Mouse (Mus musculus) limb, embryonic 15.5 days (tissue): ENCODE data around the gene Entpd8. TPM values are rescaled to one million over a fixed set of nuclear protein-coding genes. Genes with fewer than 3 reads are reported as not detected.

Source experiments
- ATAC-seq: fragments of 200-750 bp; cut with Nextera tagmentation; 2 replicates; pipeline ENCODE4 v1.8.0; 2017; ENCODE audit warnings: low read depth, moderate TSS enrichment; ENCODE audit not compliant: insufficient number of reproducible peaks, low FRiP score, low TSS enrichment
- H3K27ac ChIP-seq: fragments of 300-500 bp; sonication (generic); 2 replicates; pipeline ENCODE4 v1.5.1; 2015; ENCODE audit warnings: moderate library complexity, mild to moderate bottlenecking, inconsistent platforms
- H3K27me3 ChIP-seq: fragments of 300-500 bp; sonication (generic); 2 replicates; pipeline ENCODE4 v1.6.1; 2015; ENCODE audit warnings: inconsistent platforms
- H3K36me3 ChIP-seq: fragments of 300-500 bp; sonication (generic); 2 replicates; pipeline ENCODE4 v1.6.1; 2015; ENCODE audit warnings: inconsistent platforms
- H3K4me1 ChIP-seq: fragments of 300-500 bp; sonication (generic); 2 replicates; pipeline ENCODE4 v1.6.1; 2015; ENCODE audit warnings: inconsistent platforms
- H3K4me2 ChIP-seq: fragments of 300-500 bp; sonication (generic); 2 replicates; pipeline ENCODE4 v1.6.1; 2015; ENCODE audit warnings: mild to moderate bottlenecking, inconsistent platforms
- H3K4me3 ChIP-seq: fragments of 300-500 bp; sonication (generic); 2 replicates; pipeline ENCODE4 v1.5.1; 2015; ENCODE audit warnings: mild to moderate bottlenecking, inconsistent platforms
- H3K9ac ChIP-seq: fragments of 300-500 bp; sonication (generic); 2 replicates; pipeline ENCODE4 v1.6.1; 2015; ENCODE audit warnings: inconsistent platforms
- H3K9me3 ChIP-seq: fragments of 300-500 bp; sonication (generic); 2 replicates; pipeline ENCODE4 v1.6.1; 2016; ENCODE audit warnings: inconsistent platforms
- WGBS: fragments of 180-500 bp; shearing (Covaris S2); methylation state at CpG from one replicate; pipeline ENCODE4 v1.1.7; 2015; 5-methylcytosine and 5-hydroxymethylcytosine counted together
- polyA plus RNA-seq: library from polyadenylated mRNA; unstranded; fragments of >200 nt; fragmentation: Nextera tagmentation; extraction: Ambion mirVana; gene quantifications from 2 replicates; pipeline ENCODE4 v1.2.1, GENCODE M21; 2015

Gene Entpd8
- polyA plus RNA-seq, result not detected in 2 replicates

DNA sequence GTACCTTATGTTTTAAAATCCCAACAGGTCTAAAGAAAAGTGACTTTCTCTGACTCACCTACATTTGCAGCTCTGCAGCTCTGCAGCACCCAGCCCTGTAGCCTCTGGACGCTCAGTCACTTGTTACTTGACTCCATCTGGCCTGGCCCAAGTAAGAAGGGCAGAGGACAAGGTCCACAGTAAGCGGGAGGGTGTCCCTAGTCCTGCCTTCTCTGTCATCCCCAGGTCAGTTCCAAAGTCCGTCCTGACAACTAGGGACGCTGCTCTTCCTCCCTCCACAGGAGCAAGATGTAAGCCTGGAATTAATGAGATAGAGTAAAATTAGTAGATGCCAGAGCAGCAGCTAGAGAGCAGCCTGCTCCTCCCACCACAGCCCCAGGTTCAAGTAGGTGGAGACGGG lies at the start of gene Entpd8:
Gene Entpd8, plus strand, starts transcription at position 229 of the 400 bp plus-strand sequence.
- 44% methylated on average over 5 of the region's 5 CpGs for WGBS
- Histone ChIP-seq H3K27me3 (no peaks in the 10 kb centered on the region; the same call in 1 of the 2 replicates), H3K9me3 (no peaks in the 10 kb centered on the region)

DNA sequence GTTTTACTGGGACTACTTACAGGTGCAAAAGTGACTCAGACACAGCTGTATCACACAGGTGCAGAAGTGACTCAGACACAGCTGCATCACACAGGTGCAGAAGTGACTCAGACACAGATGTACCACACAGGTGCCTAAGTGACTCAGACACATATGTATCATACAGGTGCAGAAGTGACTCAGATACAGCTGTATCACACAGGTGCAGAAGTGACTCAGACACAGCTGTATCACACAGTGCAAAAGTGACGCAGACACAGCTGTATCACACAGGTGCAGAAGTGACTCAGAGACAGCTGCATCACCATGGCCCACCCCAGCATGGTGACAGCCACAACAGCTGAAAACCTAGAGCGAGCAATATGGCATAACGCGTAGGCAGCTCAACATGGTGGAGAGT lies 45.1 kb upstream of the Entpd8 start:
- no peak overlapping the region for H3K4me3 ChIP-seq
- no peak overlapping the region for H3K27ac ChIP-seq
- H3K4me2 ChIP-seq, result no peak overlapping the region

More for the DNA sequence above, at the start of gene Entpd8:
- H3K27ac ChIP-seq, result no peak within 1 kb of the TSS
- H3K9ac ChIP-seq, result no peak within 1 kb of the TSS
- H3K4me1 ChIP-seq, result no peaks in the 10 kb centered on the region
- H3K36me3 ChIP-seq, result no peaks in the 10 kb centered on the region
- H3K4me2 ChIP-seq, result no peak within 1 kb of the TSS
- no peak within 1 kb of the TSS for H3K4me3 ChIP-seq
- no peak for ATAC-seq

DNA sequence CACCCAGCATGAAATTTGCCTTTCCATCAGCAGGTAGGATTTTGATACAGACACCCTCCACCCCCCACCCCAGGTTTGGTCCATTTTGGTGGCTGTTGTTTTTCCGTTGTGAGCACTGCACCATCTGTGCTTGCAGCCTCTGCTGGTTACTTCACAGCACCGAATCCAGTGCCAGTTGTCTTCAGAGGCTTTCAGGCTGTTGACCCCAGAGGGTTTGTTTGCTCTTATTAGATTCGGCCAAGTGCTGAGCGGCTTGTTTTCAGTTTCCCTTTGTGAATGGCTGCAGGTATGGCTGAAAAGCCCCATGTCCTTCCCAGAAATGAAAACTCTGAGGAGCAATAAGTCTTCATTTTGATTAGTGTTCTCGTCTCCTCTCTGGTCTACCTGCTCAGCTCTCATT lies 40.0 kb upstream of the Entpd8 start:
- Histone ChIP-seq H3K27ac (no peak overlapping the region), H3K4me2 (no peak overlapping the region), H3K9ac (no peak overlapping the region), H3K36me3 (no peaks in the 10 kb centered on the region; the same call in 1 of the 2 replicates), H3K9me3 (no peaks in the 10 kb centered on the region), H3K27me3 (no peaks in the 10 kb centered on the region), H3K4me3 (no peak overlapping the region), H3K4me1 (no peaks in the 10 kb centered on the region)
- WGBS, result 77% methylated on average over 5 of the region's 5 CpGs
- ATAC-seq, result no peak

More for the DNA sequence above, 45.1 kb upstream of the Entpd8 start:
- Histone ChIP-seq H3K9me3 (no peaks in the 10 kb centered on the region), H3K36me3 (no peaks in the 10 kb centered on the region), H3K27me3 (no peaks in the 10 kb centered on the region), H3K9ac (no peak overlapping the region), H3K4me1 (no peaks in the 10 kb centered on the region)
- ATAC-seq, result no peak
- 90% methylated on average over 4 of the region's 4 CpGs for WGBS

DNA sequence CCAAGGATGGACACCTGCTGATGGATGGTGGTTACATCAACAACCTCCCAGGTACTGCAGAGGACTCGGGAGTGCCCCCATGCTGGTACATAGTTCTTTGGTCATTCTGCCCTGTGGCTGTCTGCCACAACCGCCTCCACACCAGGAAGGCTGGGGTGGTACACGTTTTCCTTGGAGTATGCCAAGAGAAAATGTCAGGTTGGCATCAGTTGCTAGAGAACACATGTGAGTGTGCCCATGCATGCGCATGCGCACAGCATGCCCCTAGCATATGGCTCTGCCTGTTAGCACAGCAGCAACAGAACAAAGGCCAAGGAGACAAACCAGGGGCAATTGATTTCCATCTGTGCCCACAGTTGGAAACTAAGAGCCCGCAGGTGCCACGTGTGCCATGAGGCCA lies 29.2 kb upstream of the Entpd8 start:
- Histone ChIP-seq H3K4me1 (peaks cover 12% of the 10 kb centered on the region), H3K9ac (no peak overlapping the region), H3K27ac (no peak overlapping the region), H3K9me3 (no peaks in the 10 kb centered on the region), H3K36me3 (0 out of 2 replicates have a peak, but pooled peaks cover 3% of the 10 kb centered on the region), H3K27me3 (no peaks in the 10 kb centered on the region), H3K4me2 (no peak overlapping the region), H3K4me3 (no peak overlapping the region)
- 90% methylated on average over 7 of the region's 7 CpGs for WGBS
- ATAC-seq, result no peak

DNA sequence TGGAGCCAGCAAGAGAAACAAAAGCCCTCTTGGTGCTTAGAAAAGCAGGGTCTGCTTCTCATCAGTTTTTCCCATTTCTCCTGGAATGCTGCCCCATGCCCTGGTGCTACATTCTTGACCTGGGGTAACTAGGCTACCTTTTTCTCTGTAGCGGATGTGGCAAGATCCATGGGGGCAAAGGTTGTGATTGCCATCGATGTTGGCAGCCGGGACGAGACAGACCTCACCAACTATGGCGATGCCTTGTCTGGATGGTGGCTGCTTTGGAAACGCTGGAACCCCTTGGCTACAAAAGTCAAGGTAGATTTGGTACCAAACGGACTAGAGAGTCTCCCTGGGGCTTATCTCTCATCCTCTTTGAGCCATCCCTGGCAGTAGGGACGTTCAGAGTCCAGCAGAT lies 28.7 kb upstream of the Entpd8 start:
- Histone ChIP-seq H3K4me1 (peaks cover 12% of the 10 kb centered on the region), H3K36me3 (peaks cover 7% of the 10 kb centered on the region; the same call in 1 of the 2 replicates), H3K9me3 (no peaks in the 10 kb centered on the region), H3K27me3 (no peaks in the 10 kb centered on the region), H3K9ac (no peak overlapping the region), H3K4me3 (no peak overlapping the region), H3K27ac (no peak overlapping the region), H3K4me2 (no peak overlapping the region)
- 85% methylated on average over 8 of the region's 8 CpGs for WGBS
- ATAC-seq, result no peak

DNA sequence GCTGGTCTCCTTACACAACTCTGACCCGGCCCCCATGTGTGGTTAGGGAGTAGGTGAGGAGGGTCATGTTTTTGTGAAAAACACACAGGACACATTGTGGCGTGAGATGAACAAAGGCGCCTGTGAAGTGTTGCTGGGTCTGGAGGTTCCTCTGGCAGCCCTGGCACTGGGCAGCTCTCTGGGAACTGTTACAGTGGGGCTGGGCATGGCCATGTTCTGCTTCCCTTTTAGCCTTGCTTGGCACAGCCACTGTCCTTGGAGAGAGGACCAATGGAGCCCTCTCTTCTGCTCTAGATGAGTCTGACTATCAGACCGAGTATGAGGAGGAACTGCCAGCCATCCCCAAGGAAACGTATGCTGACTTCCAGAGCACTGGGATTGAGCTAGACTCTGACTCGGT lies 27.0 kb upstream of the Entpd8 start:
- peaks cover 21% of the 10 kb centered on the region for H3K36me3 ChIP-seq
- peaks cover 12% of the 10 kb centered on the region for H3K4me1 ChIP-seq
- H3K9ac ChIP-seq, result no peak overlapping the region
- H3K4me3 ChIP-seq, result no peak overlapping the region
- no peak for ATAC-seq
- H3K27me3 ChIP-seq, result no peaks in the 10 kb centered on the region
- H3K4me2 ChIP-seq, result no peak overlapping the region
- no peaks in the 10 kb centered on the region for H3K9me3 ChIP-seq
- no peak overlapping the region for H3K27ac ChIP-seq
- WGBS, result 92% methylated on average over 6 of the region's 6 CpGs

DNA sequence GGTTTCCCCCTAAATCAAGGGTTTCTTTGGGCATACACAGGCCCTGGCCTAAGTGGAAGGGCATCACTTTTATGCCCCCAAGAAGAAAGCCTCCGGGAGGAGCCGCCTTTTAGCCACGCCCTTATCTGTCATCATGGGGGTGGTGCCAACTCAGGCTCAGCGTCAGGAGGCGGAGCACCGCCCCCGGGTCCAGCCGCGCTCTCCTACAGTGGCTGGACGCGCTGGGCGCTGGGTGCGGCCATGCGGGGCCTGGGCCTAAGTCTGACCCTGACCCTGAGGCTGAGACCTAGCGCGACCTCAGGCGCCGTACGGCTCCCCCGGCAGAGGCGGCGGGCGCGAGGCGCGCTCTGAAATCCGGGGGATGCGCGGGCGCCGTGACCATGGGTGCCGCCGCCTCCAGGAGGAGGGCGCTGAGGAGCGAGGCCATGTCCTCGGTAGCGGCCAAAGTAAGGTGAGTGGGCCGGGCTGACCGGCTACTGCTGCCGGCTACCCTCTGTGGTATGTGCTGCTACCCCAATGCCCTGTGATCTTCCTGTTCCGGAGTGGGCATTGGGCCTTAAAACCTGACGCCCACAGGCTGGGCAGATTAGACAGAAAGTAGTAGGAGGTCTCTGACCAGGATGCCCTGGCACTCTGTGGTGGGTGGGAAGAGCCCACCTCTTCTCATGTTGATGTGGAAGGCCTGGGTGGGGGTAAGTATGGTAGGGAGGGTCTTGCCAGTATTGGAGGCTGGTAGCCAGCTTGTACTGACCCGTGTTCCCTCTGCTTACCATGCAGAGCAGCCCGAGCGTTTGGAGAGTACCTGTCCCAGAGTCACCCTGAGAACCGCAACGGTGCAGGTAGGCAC lies 25.7 kb upstream of the Entpd8 start, which contains the start of gene Nsmf:
Gene Nsmf, plus strand, starts transcription at position 135 of the 847 bp plus-strand sequence.
- Histone ChIP-seq H3K4me2 (peak within 1 kb of the TSS; percentile 78), H3K36me3 (peaks cover 30% of the 10 kb centered on the region), H3K9ac (peak within 1 kb of the TSS; percentile 69), H3K27me3 (no peaks in the 10 kb centered on the region), H3K9me3 (no peaks in the 10 kb centered on the region), H3K4me3 (peak within 1 kb of the TSS; percentile 80), H3K4me1 (peaks cover 12% of the 10 kb centered on the region), H3K27ac (no peak within 1 kb of the TSS)
- 3% methylated on average over 47 of the region's 47 CpGs for WGBS
- peak; percentile 78 for ATAC-seq

DNA sequence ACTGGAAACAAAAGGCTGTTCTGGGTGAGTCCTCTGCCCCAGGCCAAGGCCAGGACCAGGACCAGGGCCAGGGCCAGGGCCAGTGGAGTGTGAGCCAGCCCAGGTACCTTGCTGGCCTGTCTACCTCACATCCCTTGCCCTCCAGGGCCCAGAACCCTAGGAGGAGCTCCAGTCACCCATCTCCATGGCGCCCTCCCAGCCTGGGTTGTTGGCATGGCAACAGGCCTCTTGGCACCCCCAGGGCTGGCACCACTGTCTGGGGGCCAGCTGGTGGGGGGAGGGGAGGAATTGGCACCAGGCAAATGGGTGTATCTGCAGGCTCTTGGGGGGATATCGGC lies 25.1 kb upstream of the Entpd8 start:
- H3K36me3 ChIP-seq, result peaks cover 36% of the 10 kb centered on the region
- H3K9me3 ChIP-seq, result no peaks in the 10 kb centered on the region
- no peaks in the 10 kb centered on the region for H3K27me3 ChIP-seq
- H3K9ac ChIP-seq, result peak overlapping the region; percentile 69
- peak overlapping the region; percentile 80 for H3K4me3 ChIP-seq
- no peak overlapping the region for H3K27ac ChIP-seq
- peaks cover 12% of the 10 kb centered on the region for H3K4me1 ChIP-seq
- no peak for ATAC-seq
- peak overlapping the region; percentile 78 for H3K4me2 ChIP-seq
- 62% methylated on average over 2 of the region's 2 CpGs for WGBS

DNA sequence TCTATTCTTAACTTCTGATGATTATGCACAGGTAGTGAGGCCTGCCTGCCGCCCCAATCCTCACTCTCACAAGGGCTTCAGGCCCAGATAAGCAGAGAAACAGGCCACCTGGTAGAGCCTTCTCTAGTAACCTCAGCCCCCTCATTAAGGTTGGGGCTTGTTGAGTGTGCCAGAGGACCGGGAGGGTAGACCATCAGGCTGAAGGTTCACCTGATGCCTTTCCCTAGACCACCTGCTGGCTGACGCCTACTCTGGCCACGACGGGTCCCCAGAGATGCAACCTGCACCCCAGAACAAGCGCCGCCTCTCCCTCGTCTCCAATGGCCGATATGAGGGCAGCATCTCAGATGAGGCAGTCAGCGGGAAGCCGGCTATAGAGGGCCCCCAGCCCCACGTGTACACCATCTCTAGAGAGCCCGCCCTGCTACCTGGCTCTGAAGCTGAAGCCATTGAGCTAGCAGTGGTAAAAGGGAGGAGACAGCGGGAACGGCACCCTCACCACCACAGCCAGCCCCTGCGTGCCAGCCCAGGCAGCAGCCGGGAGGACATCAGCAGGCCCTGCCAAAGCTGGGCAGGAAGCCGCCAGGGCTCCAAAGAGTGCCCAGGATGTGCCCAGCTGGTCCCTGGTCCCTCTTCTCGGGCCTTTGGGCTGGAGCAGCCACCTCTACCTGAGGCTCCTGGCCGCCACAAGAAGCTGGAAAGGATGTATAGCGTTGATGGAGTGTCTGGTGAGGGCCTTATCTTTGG lies 24.5 kb upstream of the Entpd8 start:
- no peaks in the 10 kb centered on the region for H3K9me3 ChIP-seq
- H3K4me1 ChIP-seq, result peaks cover 12% of the 10 kb centered on the region
- no peak for ATAC-seq
- WGBS, result 91% methylated on average over 21 of the region's 21 CpGs
- H3K4me3 ChIP-seq, result peak overlapping the region; percentile 80
- H3K27me3 ChIP-seq, result no peaks in the 10 kb centered on the region
- no peak overlapping the region for H3K27ac ChIP-seq
- peaks cover 41% of the 10 kb centered on the region for H3K36me3 ChIP-seq
- peak overlapping the region; percentile 78 for H3K4me2 ChIP-seq
- H3K9ac ChIP-seq, result no peak overlapping the region

DNA sequence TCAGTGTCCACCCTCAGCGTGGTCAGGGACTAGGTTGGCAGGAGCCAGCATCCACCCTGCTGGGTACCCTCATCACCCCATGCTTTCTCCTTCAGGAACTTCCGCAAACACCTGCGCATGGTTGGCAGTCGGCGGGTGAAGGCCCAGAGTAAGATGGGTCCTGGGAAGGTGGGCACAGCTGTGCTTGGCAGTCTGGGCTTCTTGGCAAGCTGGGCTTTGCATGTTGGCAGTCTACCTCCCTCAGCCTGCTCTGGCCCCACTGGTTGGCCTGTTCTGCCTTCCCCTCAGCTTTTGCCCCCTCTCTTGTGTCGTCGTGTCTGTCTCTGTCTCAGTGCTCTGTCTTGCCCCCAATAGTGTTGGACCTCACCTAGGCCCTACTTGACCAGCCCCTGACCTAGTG lies 21.2 kb upstream of the Entpd8 start:
- Histone ChIP-seq H3K36me3 (peaks cover 54% of the 10 kb centered on the region), H3K9ac (no peak overlapping the region), H3K27me3 (no peaks in the 10 kb centered on the region), H3K4me1 (peaks cover 12% of the 10 kb centered on the region), H3K4me3 (no peak overlapping the region), H3K4me2 (no peak overlapping the region), H3K27ac (no peak overlapping the region), H3K9me3 (no peaks in the 10 kb centered on the region)
- no peak for ATAC-seq
- 89% methylated on average over 7 of the region's 7 CpGs for WGBS

DNA sequence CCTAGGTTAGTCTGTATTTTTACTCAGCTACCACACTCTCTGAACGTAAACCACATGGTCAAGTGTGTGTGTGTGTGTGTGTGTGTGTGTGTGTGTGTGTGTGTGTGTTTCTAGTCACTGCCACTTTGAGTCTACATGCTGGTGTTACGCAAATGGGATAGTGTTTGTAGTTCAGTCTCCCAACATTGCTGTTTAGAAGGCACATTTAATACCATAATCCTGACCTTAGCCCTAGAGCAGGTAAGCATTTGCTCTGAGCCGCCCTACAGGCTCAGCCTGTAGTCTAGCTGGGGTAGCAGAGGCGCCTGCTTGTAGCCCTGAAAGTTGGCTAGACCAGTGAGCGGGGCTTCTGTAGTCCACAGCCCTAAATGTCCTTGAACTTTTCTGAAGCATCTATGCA lies 16.6 kb upstream of the Entpd8 start:
- H3K36me3 ChIP-seq, result peaks cover 31% of the 10 kb centered on the region

DNA sequence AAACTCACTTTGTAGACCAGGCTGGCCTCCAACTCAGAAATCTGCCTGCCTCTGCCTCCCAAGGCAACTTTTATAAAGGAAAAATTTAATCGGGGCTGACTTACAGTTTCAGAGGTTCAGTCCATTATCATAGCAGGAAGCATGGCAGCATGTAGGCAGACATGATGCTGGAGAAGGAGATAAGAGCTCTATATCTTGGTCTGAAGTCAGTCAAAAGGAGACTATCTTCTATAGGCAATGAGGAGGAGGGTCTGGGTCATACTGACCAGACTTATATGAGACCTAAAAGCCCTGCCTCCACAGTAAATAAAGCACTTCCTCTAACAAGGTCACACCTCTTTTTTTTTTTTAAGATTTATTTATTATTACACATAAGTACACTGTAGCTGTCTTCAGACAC lies 15.8 kb upstream of the Entpd8 start:
- no peak overlapping the region for H3K4me2 ChIP-seq
- no peak for ATAC-seq
- no peak overlapping the region for H3K9ac ChIP-seq
- no peaks in the 10 kb centered on the region for H3K4me1 ChIP-seq
- H3K36me3 ChIP-seq, result peaks cover 25% of the 10 kb centered on the region
- H3K27ac ChIP-seq, result no peak overlapping the region
- no peaks in the 10 kb centered on the region for H3K9me3 ChIP-seq
- no peak overlapping the region for H3K4me3 ChIP-seq
- WGBS, result 95% methylated on average over 1 of the region's 1 CpGs
- no peaks in the 10 kb centered on the region for H3K27me3 ChIP-seq

More for the DNA sequence above, 16.6 kb upstream of the Entpd8 start:
- Histone ChIP-seq H3K27ac (no peak overlapping the region), H3K9me3 (no peaks in the 10 kb centered on the region), H3K4me3 (no peak overlapping the region), H3K4me2 (no peak overlapping the region), H3K9ac (no peak overlapping the region), H3K27me3 (no peaks in the 10 kb centered on the region), H3K4me1 (no peaks in the 10 kb centered on the region)
- no peak for ATAC-seq
- 97% methylated on average over 5 of the region's 5 CpGs for WGBS
